Mouse (Mus musculus): ENCODE data around the gene Ehd4. TPM values are rescaled to one million over a fixed set of nuclear protein-coding genes. Genes with fewer than 3 reads are reported as not detected.

Ehd4 gene
- polyA plus RNA-seq, 1 experiment: 247 TPM

- TF ChIP-seq POLR2A (IDR thresholded peaks at IDR 0.05; ENCODE audit: borderline replicate concordance, extremely low read depth, low read depth, low read length): no peak
- TF ChIP-seq CTCF (IDR thresholded peaks at IDR 0.05; ENCODE audit: insufficient read depth, low read length): no peak
- no peak overlapping the region for H3K4me3 ChIP-seq (replicated peaks; ENCODE audit: extremely low read depth, low read depth, low read length)
- peaks cover 37% of the 10 kb centered on the region for H3K4me1 ChIP-seq (ENCODE audit: control insufficient read depth, insufficient read depth, low read length)
- 58% methylated on average over 6 of the region's 6 CpGs for WGBS
- no peak for DNase-seq
Observed at GRCm38 (mm10) chr2:120117346-120117745, 37.1 kb downstream of the Ehd4 start.

- 48% methylated on average over 1 of the region's 1 CpGs for WGBS
- DNase-seq: no peak
- no peak overlapping the region for H3K4me3 ChIP-seq (replicated peaks; ENCODE audit: extremely low read depth, low read depth, low read length)
- TF ChIP-seq CTCF (IDR thresholded peaks at IDR 0.05; ENCODE audit: insufficient read depth, low read length) (no peak), POLR2A (IDR thresholded peaks at IDR 0.05; ENCODE audit: borderline replicate concordance, extremely low read depth, low read depth, low read length) (no peak)
- H3K4me1 ChIP-seq (ENCODE audit: control insufficient read depth, insufficient read depth, low read length): peaks cover 40% of the 10 kb centered on the region
Observed at GRCm38 (mm10) chr2:120116362-120116761, 38.0 kb downstream of the Ehd4 start.

DNA sequence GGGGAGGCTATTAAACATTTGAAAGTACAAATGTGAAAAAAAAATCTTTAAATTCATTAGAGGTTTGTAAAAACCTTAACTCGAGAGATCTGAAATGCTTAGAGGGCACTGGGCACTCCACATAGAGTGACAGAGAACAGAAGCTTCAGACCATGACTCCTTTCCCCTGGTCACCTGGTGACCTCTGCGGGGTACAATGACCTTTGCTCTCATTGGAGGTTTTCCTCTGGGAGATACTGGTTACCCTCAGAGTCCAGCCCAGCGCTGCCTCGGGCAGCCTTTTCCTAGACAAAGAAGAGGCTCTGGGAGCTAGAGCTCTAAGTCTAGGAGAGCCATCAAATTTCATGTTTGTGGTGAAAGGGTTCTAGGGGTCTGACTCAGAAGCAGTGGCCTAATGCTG is 39.4 kb downstream of the Ehd4 start:
- no peak for TF ChIP-seq POLR2A (IDR thresholded peaks at IDR 0.05; ENCODE audit: borderline replicate concordance, extremely low read depth, low read depth, low read length)
- no peak for TF ChIP-seq CTCF (IDR thresholded peaks at IDR 0.05; ENCODE audit: insufficient read depth, low read length)
- WGBS: 78% methylated on average over 4 of the region's 4 CpGs
- Histone ChIP-seq H3K4me1 (ENCODE audit: control insufficient read depth, insufficient read depth, low read length) (peaks cover 40% of the 10 kb centered on the region), H3K4me3 (replicated peaks; ENCODE audit: extremely low read depth, low read depth, low read length) (no peak overlapping the region)
- no peak for DNase-seq

GRCm38 (mm10) chr2:120113963-120114362 is 40.4 kb downstream of the Ehd4 start:
- 52% methylated on average over 3 of the region's 3 CpGs for WGBS
- no peak for DNase-seq
- no peak overlapping the region for H3K4me3 ChIP-seq (replicated peaks; ENCODE audit: extremely low read depth, low read depth, low read length)
- no peak for TF ChIP-seq CTCF (IDR thresholded peaks at IDR 0.05; ENCODE audit: insufficient read depth, low read length)
- TF ChIP-seq POLR2A (IDR thresholded peaks at IDR 0.05; ENCODE audit: borderline replicate concordance, extremely low read depth, low read depth, low read length): no peak
- H3K4me1 ChIP-seq (ENCODE audit: control insufficient read depth, insufficient read depth, low read length): peaks cover 44% of the 10 kb centered on the region

GRCm38 (mm10) chr2:120113476-120113875 is 40.9 kb downstream of the Ehd4 start:
- no peak for TF ChIP-seq CTCF (IDR thresholded peaks at IDR 0.05; ENCODE audit: insufficient read depth, low read length)
- TF ChIP-seq POLR2A (IDR thresholded peaks at IDR 0.05; ENCODE audit: borderline replicate concordance, extremely low read depth, low read depth, low read length): no peak
- peaks cover 46% of the 10 kb centered on the region for H3K4me1 ChIP-seq (ENCODE audit: control insufficient read depth, insufficient read depth, low read length)
- WGBS: 34% methylated on average over 6 of the region's 6 CpGs
- DNase-seq: no peak
- no peak overlapping the region for H3K4me3 ChIP-seq (replicated peaks; ENCODE audit: extremely low read depth, low read depth, low read length)

DNA sequence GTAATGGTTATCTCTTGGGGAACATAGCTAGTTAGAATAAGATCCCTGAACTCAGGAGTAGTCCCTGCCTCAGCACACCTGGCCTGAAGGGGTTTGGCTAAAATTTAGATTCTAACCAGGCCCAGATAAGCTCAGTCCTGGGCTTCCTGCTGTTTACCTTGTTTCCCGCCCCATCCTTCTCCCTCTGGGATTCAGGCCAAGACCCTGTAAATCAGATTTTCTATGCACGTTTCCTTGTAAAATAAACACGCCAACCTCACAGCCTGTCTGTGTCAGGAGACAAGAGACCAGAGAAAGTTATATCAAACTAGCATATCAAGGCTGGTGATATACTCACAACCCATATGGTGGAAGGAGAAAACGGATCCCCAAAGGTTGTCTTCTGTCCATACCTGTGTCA is 42.8 kb downstream of the Ehd4 start:
- no peak for DNase-seq
- 30% methylated on average over 4 of the region's 4 CpGs for WGBS
- Histone ChIP-seq H3K4me1 (ENCODE audit: control insufficient read depth, insufficient read depth, low read length) (peaks cover 39% of the 10 kb centered on the region), H3K4me3 (replicated peaks; ENCODE audit: extremely low read depth, low read depth, low read length) (no peak overlapping the region)
- no peak for TF ChIP-seq POLR2A (IDR thresholded peaks at IDR 0.05; ENCODE audit: borderline replicate concordance, extremely low read depth, low read depth, low read length)
- no peak for TF ChIP-seq CTCF (IDR thresholded peaks at IDR 0.05; ENCODE audit: insufficient read depth, low read length)

- Histone ChIP-seq H3K4me3 (replicated peaks; ENCODE audit: extremely low read depth, low read depth, low read length) (no peak overlapping the region), H3K4me1 (ENCODE audit: control insufficient read depth, insufficient read depth, low read length) (peaks cover 43% of the 10 kb centered on the region)
- 42% methylated on average over 3 of the region's 3 CpGs for WGBS
- no peak for TF ChIP-seq CTCF (IDR thresholded peaks at IDR 0.05; ENCODE audit: insufficient read depth, low read length)
- TF ChIP-seq POLR2A (IDR thresholded peaks at IDR 0.05; ENCODE audit: borderline replicate concordance, extremely low read depth, low read depth, low read length): no peak
- no peak for DNase-seq
Observed at GRCm38 (mm10) chr2:120111172-120111571, 43.2 kb downstream of the Ehd4 start.

DNA sequence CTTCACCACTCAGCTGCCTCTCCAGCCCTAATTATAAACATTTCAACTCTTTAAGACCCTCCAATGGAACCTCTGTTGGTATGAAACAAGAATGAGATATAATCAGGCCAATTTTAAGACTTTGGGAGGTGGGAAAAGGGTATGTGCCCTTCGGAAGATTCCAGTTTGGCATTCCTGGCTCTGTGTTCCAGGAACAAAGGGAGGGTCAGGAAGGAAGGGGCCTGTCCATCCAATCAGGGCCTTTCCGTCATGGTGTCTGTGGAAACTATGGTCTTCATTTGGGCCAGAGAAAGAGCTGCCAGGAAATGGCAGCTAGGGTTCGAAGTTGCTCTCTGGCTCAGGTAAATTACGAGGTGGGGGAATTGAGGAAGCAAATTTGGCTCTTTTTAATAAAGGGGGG is 46.3 kb downstream of the Ehd4 start:
- DNase-seq: no peak
- Histone ChIP-seq H3K4me1 (ENCODE audit: control insufficient read depth, insufficient read depth, low read length) (peaks cover 33% of the 10 kb centered on the region), H3K4me3 (replicated peaks; ENCODE audit: extremely low read depth, low read depth, low read length) (no peak overlapping the region)
- 67% methylated on average over 4 of the region's 4 CpGs for WGBS
- TF ChIP-seq POLR2A (IDR thresholded peaks at IDR 0.05; ENCODE audit: borderline replicate concordance, extremely low read depth, low read depth, low read length) (no peak), CTCF (IDR thresholded peaks at IDR 0.05; ENCODE audit: insufficient read depth, low read length) (no peak)

DNA sequence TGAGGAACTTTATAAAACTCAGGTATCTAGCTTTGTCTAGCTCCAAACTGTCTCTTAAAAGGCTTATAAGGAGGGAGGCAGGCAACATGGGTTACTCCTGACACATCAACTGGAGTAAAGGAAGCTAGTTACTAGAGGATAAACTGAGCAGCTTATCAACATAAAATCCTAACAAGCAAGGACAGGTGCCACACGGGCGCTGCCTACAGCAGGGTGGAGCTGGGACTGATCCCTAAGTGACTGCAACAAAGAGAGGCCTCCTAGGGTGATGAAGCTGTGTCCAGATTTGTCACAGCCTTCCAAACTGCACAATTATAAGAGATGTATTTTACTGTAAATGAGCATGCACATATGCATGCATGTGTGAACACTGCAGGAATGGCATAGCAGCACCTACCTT is 47.0 kb downstream of the Ehd4 start:
- Histone ChIP-seq H3K4me1 (ENCODE audit: control insufficient read depth, insufficient read depth, low read length) (peaks cover 35% of the 10 kb centered on the region), H3K4me3 (replicated peaks; ENCODE audit: extremely low read depth, low read depth, low read length) (no peak overlapping the region)
- DNase-seq: no peak
- no peak for TF ChIP-seq CTCF (IDR thresholded peaks at IDR 0.05; ENCODE audit: insufficient read depth, low read length)
- no peak for TF ChIP-seq POLR2A (IDR thresholded peaks at IDR 0.05; ENCODE audit: borderline replicate concordance, extremely low read depth, low read depth, low read length)
- 64% methylated on average over 2 of the region's 2 CpGs for WGBS

DNA sequence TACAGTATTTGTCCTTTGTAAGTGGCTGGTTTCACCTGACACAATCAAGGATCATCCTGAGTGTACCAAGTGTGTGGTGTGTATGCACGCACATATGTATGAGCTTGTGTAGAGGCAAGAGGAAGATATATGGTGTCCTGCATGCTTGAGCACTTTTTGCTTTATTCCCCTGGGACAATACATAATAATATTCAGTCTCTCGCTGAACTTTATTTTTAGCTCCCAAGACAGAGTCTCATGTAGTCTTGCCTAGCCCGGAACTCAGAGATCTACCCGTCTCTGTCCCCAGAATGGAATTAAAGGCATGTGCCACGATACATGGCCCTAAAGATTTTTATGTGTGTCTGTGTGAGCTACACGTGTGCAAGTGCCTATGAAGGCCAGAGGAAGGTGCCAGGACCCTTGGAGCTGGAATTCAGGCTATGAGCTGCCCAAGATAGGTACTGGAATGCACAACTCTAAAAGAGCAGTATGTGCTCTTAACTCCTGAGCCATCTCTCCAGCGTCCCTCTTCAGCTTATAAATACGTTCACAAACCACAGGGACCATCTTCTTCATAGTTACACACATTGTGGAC is 47.9 kb downstream of the Ehd4 start:
- TF ChIP-seq CTCF (IDR thresholded peaks at IDR 0.05; ENCODE audit: insufficient read depth, low read length) (no peak), POLR2A (IDR thresholded peaks at IDR 0.05; ENCODE audit: borderline replicate concordance, extremely low read depth, low read depth, low read length) (no peak)
- Histone ChIP-seq H3K4me1 (ENCODE audit: control insufficient read depth, insufficient read depth, low read length) (peaks cover 36% of the 10 kb centered on the region), H3K4me3 (replicated peaks; ENCODE audit: extremely low read depth, low read depth, low read length) (no peak overlapping the region)
- DNase-seq: no peak
- 61% methylated on average over 8 of the region's 8 CpGs for WGBS

Data from lung, adult 2 months (tissue).